Mouse (Mus musculus) limb, embryonic 14.5 days (tissue): ENCODE data around the gene Rft1. TPM values are rescaled to one million over a fixed set of nuclear protein-coding genes. Genes with fewer than 3 reads are reported as not detected.
"Not testable (repeated sequence)": the region's sequence is repeated elsewhere in the genome, so short reads cannot be mapped to it uniquely, and the experiment has no call there.

Experiments
- ATAC-seq: fragments of 200-750 bp; cut with Nextera tagmentation; 2 replicates; pipeline ENCODE4 v1.8.0; 2017; ENCODE audit warnings: low read depth, moderate number of reproducible peaks, moderate TSS enrichment; ENCODE audit not compliant: low FRiP score
- DNase-seq: peaks from one replicate; pipeline ENCODE4 v3.0.0-alpha.2; 2015; ENCODE audit warnings: low spot score
- H3K27ac ChIP-seq: fragments of 300-500 bp; sonication (generic); replicated peaks from 2 replicates; pipeline ENCODE4 v1.5.1; 2014; ENCODE audit warnings: low read depth, mild to moderate bottlenecking, low read length, moderate library complexity, mixed read lengths
- H3K27me3 ChIP-seq: fragments of 300-500 bp; sonication (generic); 2 replicates; pipeline ENCODE4 v1.6.1; 2014; ENCODE audit warnings: low read length, mixed read lengths; ENCODE audit not compliant: control insufficient read depth, insufficient read depth
- H3K36me3 ChIP-seq: fragments of 300-500 bp; sonication (generic); 2 replicates; pipeline ENCODE4 v1.6.1; 2014; ENCODE audit warnings: mild to moderate bottlenecking, low read length, moderate library complexity, mixed read lengths; ENCODE audit not compliant: control insufficient read depth, insufficient read depth
- H3K4me1 ChIP-seq: fragments of 300-500 bp; sonication (generic); 2 replicates; pipeline ENCODE4 v1.6.1; 2014; ENCODE audit warnings: antibody characterized with exemption, low read length, mixed read lengths; ENCODE audit not compliant: control insufficient read depth, insufficient read depth
- H3K4me2 ChIP-seq: fragments of 300-500 bp; sonication (generic); replicated peaks from 2 replicates; pipeline ENCODE4 v1.6.1; 2014; ENCODE audit warnings: low read depth, mild to moderate bottlenecking, low read length, moderate library complexity; ENCODE audit not compliant: severe bottlenecking
- H3K4me3 ChIP-seq: fragments of 300-500 bp; sonication (generic); replicated peaks from 2 replicates; pipeline ENCODE4 v1.5.1; 2014; ENCODE audit warnings: low read length
- H3K9ac ChIP-seq: fragments of 300-500 bp; sonication (generic); 2 replicates; pipeline ENCODE4 v1.6.1; 2014; ENCODE audit warnings: mild to moderate bottlenecking, low read depth, low read length, moderate library complexity; ENCODE audit not compliant: severe bottlenecking
- H3K9me3 ChIP-seq: fragments of 300-500 bp; sonication (generic); 2 replicates; pipeline ENCODE4 v1.6.1; 2016; ENCODE audit warnings: low read length; ENCODE audit not compliant: control insufficient read depth
- POLR2A ChIP-seq: fragments of 200-500 bp; IDR thresholded peaks from 2 replicates; pipeline ENCODE4 v1.8.0; 2012; ENCODE audit warnings: inconsistent platforms, mild to moderate bottlenecking, moderate library complexity, borderline replicate concordance; ENCODE audit not compliant: insufficient read depth, insufficient read length; ENCODE audit errors: extremely low read depth
- WGBS: fragments of 180-500 bp; shearing (Covaris S2); extraction: QIAGEN DNeasy Blood & Tissue Kit; methylation state at CpG from one replicate; pipeline ENCODE4 v1.1.7; 2014; 5-methylcytosine and 5-hydroxymethylcytosine counted together
- polyA plus RNA-seq, 2 experiments: library from polyadenylated mRNA; depleted of rRNA in 1 of 2; stranded (reverse) in 1 of 2; unstranded in 1 of 2; fragments of >200 nt; fragmentation: Nextera tagmentation in 1 of 2; extraction: Ambion mirVana in 1 of 2; gene quantifications; 2 replicates each; pipeline versions ENCODE4 v1.2.1 to v1.2.3; 2012 to 2014

Gene Rft1
- polyA plus RNA-seq, 2 experiments = 15.4 to 21.3 TPM

DNA sequence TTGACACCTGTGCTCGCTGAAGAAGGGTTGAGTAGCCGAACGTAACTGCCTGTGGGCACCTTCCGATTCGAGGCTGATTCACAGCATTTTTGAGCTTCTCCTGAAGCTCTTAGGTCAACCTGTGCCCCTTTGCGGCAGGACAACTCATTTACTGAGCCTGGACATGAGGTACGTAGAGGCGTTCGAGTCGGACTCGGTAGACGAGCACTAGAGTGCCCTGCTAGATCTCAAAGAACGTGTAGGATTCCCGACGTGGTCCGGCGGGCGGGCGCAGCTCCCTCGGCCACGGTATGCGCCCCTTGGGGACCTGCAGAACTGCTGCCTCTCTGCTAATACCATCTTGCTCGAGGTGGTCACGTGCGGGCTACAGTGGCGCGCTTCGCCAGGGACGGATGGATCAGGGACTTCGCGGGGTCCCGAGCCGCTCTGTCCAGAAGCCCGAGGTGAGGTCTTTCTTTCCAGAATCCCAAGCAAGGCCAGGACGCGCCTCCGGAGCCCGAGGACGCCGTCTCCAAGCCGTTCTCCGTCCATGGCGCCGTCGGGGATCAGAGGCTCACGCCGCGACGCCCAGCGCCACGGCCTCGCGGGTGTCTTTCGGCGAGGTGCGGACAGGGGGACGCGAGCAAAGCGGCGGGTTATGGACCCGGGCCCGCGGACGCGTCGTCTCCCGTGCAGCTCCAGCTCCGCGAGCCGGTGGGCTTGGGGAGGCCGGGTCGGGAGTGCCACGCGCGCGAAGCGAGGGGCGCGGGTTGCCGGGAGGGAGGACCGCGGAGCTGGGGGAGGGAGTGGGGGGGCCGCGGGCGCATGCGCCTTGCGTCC is 60.8 kb downstream of the Rft1 start, which contains the start of gene Sfmbt1:
Gene Sfmbt1, plus strand, starts transcription at position 51 of the 819 bp plus-strand sequence.
- DNase-seq (peak; percentile 5), ATAC-seq (peak; percentile 35)
- no peak for TF ChIP-seq POLR2A
- 1% methylated on average over 83 of the region's 87 CpGs for WGBS
- Histone ChIP-seq H3K4me2 (peak within 1 kb of the TSS; percentile 86), H3K9ac (peak within 1 kb of the TSS; percentile 93), H3K27ac (peak within 1 kb of the TSS; percentile 89), H3K4me3 (peak within 1 kb of the TSS; percentile 86), H3K9me3 (no peaks in the 10 kb centered on the region), H3K4me1 (peaks cover 5% of the 10 kb centered on the region), H3K27me3 (no peaks in the 10 kb centered on the region), H3K36me3 (no peaks in the 10 kb centered on the region)

DNA sequence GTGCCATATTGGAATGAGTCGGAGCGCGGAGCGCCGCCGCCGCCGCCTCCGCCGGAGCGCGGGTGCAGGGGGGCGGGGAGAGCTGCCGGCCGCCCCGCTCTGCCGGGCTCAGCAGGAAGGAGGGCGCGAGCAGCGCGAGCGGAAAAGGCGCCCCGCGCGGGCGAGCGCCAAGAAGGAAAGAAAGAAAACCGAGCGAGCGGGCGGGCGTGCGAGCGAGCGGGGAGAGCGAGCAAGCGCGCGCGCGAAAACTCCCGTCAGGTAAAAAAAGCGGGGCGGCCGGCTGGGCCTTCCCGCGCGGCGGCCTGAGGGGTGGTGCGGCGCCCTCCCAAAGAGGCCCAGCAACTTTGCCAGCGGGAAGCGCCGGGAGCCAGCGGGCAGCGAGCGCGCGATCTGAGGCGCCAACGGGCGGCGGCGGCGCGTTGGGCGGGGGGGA is 61.5 kb downstream of the Rft1 start:
- DNase-seq (peak; percentile 73), ATAC-seq (peak; percentile 87)
- no peaks in the 10 kb centered on the region for H3K9me3 ChIP-seq
- H3K9ac ChIP-seq = peak overlapping the region; percentile 93
- H3K4me2 ChIP-seq = peak overlapping the region; percentile 86
- no peak for TF ChIP-seq POLR2A
- no peaks in the 10 kb centered on the region for H3K36me3 ChIP-seq
- peak overlapping the region; percentile 86 for H3K4me3 ChIP-seq
- WGBS = 0% methylated on average over 52 of the region's 68 CpGs
- peaks cover 5% of the 10 kb centered on the region for H3K4me1 ChIP-seq
- no peaks in the 10 kb centered on the region for H3K27me3 ChIP-seq
- peak overlapping the region; percentile 89 for H3K27ac ChIP-seq

DNA sequence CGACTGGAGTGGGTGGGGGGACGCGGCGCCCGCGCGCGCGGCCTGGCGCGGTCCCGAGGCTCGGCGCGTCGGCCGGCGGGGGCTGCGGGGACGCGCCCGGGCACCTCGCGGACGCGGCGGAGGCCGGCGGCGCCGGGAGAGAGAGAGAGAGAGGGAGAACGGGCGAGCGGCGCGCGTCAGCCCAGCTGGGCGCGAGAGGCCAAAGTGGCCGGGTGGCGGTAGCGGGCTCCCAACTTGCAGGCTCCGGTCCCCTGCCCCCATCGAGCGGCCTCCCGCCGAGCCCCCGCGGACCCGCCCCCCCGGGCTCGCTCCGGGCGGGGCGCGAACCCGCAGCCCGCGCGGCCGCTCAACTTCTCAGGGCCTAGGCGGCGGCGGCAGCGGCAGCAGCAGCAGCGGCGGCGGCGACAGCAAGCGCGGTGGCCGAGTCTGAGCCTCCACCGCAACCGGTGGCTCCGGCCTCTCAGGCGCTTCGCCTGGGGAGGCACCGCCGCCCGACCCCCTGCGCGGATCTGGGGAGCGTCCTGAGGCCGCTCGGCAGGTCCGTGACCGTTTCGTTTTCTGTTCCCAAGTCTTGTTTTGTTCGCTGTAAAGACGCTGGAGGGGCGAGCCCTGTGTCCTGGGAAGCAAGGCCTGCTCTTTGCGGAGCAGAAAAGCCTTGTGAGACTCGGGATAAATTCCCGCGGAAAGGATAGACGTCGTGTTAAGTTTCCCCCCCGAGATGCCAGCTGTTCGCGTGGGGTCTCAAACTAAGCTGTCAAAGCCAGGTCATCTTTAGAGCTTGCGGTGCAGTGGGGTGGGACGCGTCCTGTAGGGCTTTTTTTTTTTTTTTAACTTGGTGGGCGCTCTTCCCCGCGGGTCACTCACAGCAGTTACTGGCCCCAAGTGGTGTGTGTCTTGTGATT is 62.1 kb downstream of the Rft1 start:
- Histone ChIP-seq H3K9ac (peak overlapping the region; percentile 93), H3K4me3 (peak overlapping the region; percentile 86), H3K36me3 (no peaks in the 10 kb centered on the region), H3K27ac (peak overlapping the region; percentile 89), H3K27me3 (no peaks in the 10 kb centered on the region), H3K4me1 (peaks cover 5% of the 10 kb centered on the region), H3K9me3 (no peaks in the 10 kb centered on the region), H3K4me2 (peak overlapping the region; percentile 86)
- under 1% methylated on average over 48 of the region's 106 CpGs for WGBS
- peak; percentile 64; the same call in 1 of the 2 replicates for ATAC-seq
- DNase-seq = peak; percentile 40
- no peak for TF ChIP-seq POLR2A

DNA sequence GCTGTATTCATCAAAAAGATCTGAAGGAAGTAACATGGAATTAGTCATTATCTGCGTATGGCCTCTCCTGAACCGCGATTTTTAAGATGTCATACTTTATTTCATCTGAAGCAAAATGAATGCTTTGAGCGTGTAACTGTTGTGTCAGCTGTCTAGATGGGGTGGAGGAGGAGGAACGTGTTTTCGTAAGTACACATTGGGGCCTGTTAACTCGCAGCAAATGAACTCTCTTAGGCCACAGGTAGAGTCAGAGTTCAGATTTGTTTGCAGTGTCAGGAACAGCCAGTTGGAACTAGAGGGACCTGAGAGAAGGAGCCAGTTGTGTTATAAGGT is 62.8 kb downstream of the Rft1 start:
- no peak for ATAC-seq
- H3K9ac ChIP-seq = peak overlapping the region; percentile 93
- no peaks in the 10 kb centered on the region for H3K27me3 ChIP-seq
- peaks cover 5% of the 10 kb centered on the region for H3K4me1 ChIP-seq
- peak overlapping the region; percentile 86 for H3K4me2 ChIP-seq
- no peaks in the 10 kb centered on the region for H3K36me3 ChIP-seq
- H3K27ac ChIP-seq = no peak overlapping the region
- DNase-seq = no peak
- no peaks in the 10 kb centered on the region for H3K9me3 ChIP-seq
- no peak for TF ChIP-seq POLR2A
- WGBS = 5% methylated on average over 7 of the region's 7 CpGs
- peak overlapping the region; percentile 86 for H3K4me3 ChIP-seq

DNA sequence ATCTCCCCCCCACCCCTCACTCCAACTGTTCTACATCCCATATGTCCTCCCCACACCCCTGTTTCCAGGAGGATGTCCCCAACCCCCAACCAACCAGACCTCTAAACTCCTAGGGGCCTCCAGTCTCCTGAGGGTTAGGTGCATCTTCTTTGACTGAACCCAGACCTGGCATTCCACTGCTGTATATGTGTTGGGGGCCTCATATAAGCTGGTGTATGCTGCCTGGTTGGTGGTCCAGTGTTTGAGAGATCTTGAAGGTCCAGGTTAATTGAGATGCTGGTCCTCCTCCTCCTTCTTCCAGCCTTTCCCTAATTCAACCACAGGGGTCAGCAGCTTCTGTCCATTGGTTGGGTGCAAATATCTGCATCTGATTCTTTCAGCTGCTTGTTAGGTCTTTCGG is 64.5 kb downstream of the Rft1 start:
- not testable (repeated sequence) for DNase-seq, ATAC-seq
- 91% methylated on average over 1 of the region's 1 CpGs for WGBS

More for the DNA sequence above, 64.5 kb downstream of the Rft1 start:
- H3K4me1 ChIP-seq, H3K4me2 ChIP-seq, H3K27ac ChIP-seq, H3K9me3 ChIP-seq, H3K27me3 ChIP-seq, H3K9ac ChIP-seq, H3K4me3 ChIP-seq, H3K36me3 ChIP-seq: not testable (repeated sequence)
